Mouse (Mus musculus) heart, adult 11 months (tissue): ENCODE measurements at regions not wholly inside any gene's neighbourhood (a gene's known extent, or its start where the extent isn't known, plus 50 kb on each side); places are given as distances from the start of the nearest gene placed in this dataset.
A peak's percentile ranks its signal among the peaks of the same experiment; 100 is the strongest.

ENCODE experiments used
- DNase-seq: peaks from one replicate; pipeline ENCODE4 v3.0.0; 2022

GRCm38 (mm10) chr19:49741239-49741638, 937.2 kb downstream of the Sorcs1 start:
- DNase-seq = no peak

GRCm38 (mm10) chr19:49739483-49740175, 938.8 kb downstream of the Sorcs1 start:
- DNase-seq = no peak

- DNase-seq = no peak
These were observed 980.8 kb downstream of the Sorcs1 start for GRCm38 (mm10) chr19:49697659-49698058.

- DNase-seq = peak; percentile 87
These were observed 992.7 kb downstream of the Sorcs1 start for GRCm38 (mm10) chr19:49685588-49686281.

- DNase-seq = no peak
These were observed 997.2 kb downstream of the Sorcs1 start for GRCm38 (mm10) chr19:49681204-49681603.

GRCm38 (mm10) chr19:49680006-49680405, 998.4 kb downstream of the Sorcs1 start:
- no peak for DNase-seq

- DNase-seq = no peak
These were observed 1002.5 kb downstream of the Sorcs1 start for GRCm38 (mm10) chr19:49675931-49676330.

GRCm38 (mm10) chr19:49629963-49630362, 1048.5 kb downstream of the Sorcs1 start:
- no peak for DNase-seq

GRCm38 (mm10) chr19:49619920-49620319, 1058.5 kb downstream of the Sorcs1 start:
- no peak for DNase-seq

- no peak for DNase-seq
These were observed 1063.4 kb downstream of the Sorcs1 start for GRCm38 (mm10) chr19:49615071-49615470.
